Mouse (Mus musculus): ENCODE data around the gene Psmd7.

GRCm38 (mm10) chr8:107578541-107578940 lies 9.7 kb downstream of the Psmd7 start:
- TF ChIP-seq NELFE (IDR thresholded peaks at IDR 0.05; ENCODE audit: low read depth, low read length) (no peak), ZC3H11A (IDR thresholded peaks at IDR 0.05; ENCODE audit: low read depth, low read length) (no peak), CTCF (IDR thresholded peaks at IDR 0.05 in 2 of 3, conservative IDR thresholded peaks at IDR 0.05 in 1 of 3; ENCODE audit: control insufficient read depth in 1 of 3, insufficient read depth in 1 of 3, low read depth in 2 of 3, low read length in 3 of 3, poor library complexity in 1 of 3, severe bottlenecking in 1 of 3) (no peak), GABPA (IDR thresholded peaks at IDR 0.05; ENCODE audit: low read depth, low read length) (no peak), CHD1 (IDR thresholded peaks at IDR 0.05; ENCODE audit: low read depth, low read length) (no peak)
